In genomic region chr3:106789930-106790329, GRCm38 (mm10) we compare ENCODE assay signal across 10 mouse cellular contexts. TPM values are rescaled to one million over a fixed set of nuclear protein-coding genes. Genes with fewer than 3 reads are reported as not detected.
DNase-seq lines count a peak whose midpoint lies in the region; ATAC-seq and TF ChIP-seq lines count a peak whose summit lies in the region.
"Had no signal": no experiment of that assay in that cellular context is flagged by ENCODE, and none has a peak within 500 bp of the region (broad histone marks: within the 10 kb centered on the region; RNA-seq: fewer than 3 reads in every experiment).

Gene Cd53 (minus strand): TSS chr3:106790149.

- H3K27ac ChIP-seq in heart, embryonic 10.5 days: no peak within 1 kb of the TSS
- no peak within 1 kb of the TSS for H3K27ac ChIP-seq in midbrain, embryonic 10.5 days (replicated peaks)
- no peak within 1 kb of the TSS for H3K27ac ChIP-seq in hindbrain, postnatal 0 days
- H3K27ac ChIP-seq in intestine, embryonic 16.5 days (ENCODE audit: low read length): no peak within 1 kb of the TSS
- H3K27ac ChIP-seq: lung, embryonic 15.5 days had no signal

- WGBS in heart, embryonic 10.5 days: 66% methylated on average over 2 of the region's 2 CpGs
- 81% methylated on average over 2 of the region's 2 CpGs for WGBS in midbrain, embryonic 10.5 days
- 80% methylated on average over 2 of the region's 2 CpGs for WGBS in hindbrain, postnatal 0 days
- WGBS in intestine, embryonic 16.5 days: 75% methylated on average over 2 of the region's 2 CpGs

- no peaks in the 10 kb centered on the region for H3K36me3 ChIP-seq in heart, embryonic 10.5 days
- no peaks in the 10 kb centered on the region for H3K36me3 ChIP-seq in midbrain, embryonic 10.5 days
- H3K36me3 ChIP-seq in hindbrain, postnatal 0 days (ENCODE audit: insufficient read depth, low read length): no peaks in the 10 kb centered on the region
- no peaks in the 10 kb centered on the region for H3K36me3 ChIP-seq in intestine, embryonic 16.5 days (ENCODE audit: control insufficient read depth, insufficient read depth, low read length)
- H3K36me3 ChIP-seq: lung, embryonic 15.5 days had no signal

- H3K9me3 ChIP-seq in heart, embryonic 10.5 days: no peaks in the 10 kb centered on the region
- 0 out of 2 replicates have a peak, but pooled peaks cover 3% of the 10 kb centered on the region for H3K9me3 ChIP-seq in midbrain, embryonic 10.5 days (replicated peaks)
- H3K9me3 ChIP-seq in hindbrain, postnatal 0 days (ENCODE audit: low read length): no peaks in the 10 kb centered on the region
- H3K9me3 ChIP-seq in intestine, embryonic 16.5 days (ENCODE audit: control insufficient read depth, low read length): no peaks in the 10 kb centered on the region
- H3K9me3 ChIP-seq: lung, embryonic 15.5 days had no signal

- no peak within 1 kb of the TSS for H3K4me2 ChIP-seq in hindbrain, postnatal 0 days (ENCODE audit: low read depth, low read length)
- no peak within 1 kb of the TSS for H3K4me2 ChIP-seq in intestine, embryonic 16.5 days (ENCODE audit: low read depth, low read length)
- H3K4me2 ChIP-seq: lung, embryonic 15.5 days had no signal

- peak; percentile 86 to 87 for ATAC-seq in hematopoietic stem cell, adult 5-6 weeks (replicated peaks in 1 of 2; ENCODE audit: insufficient read depth in 1 of 2, low FRiP score in 2 of 2, low TSS enrichment in 1 of 2, low read depth in 1 of 2, poor library complexity in 2 of 2, severe bottlenecking in 2 of 2)
- ATAC-seq in hindbrain, postnatal 0 days: no peak
- no peak for ATAC-seq in intestine, embryonic 16.5 days

- peak; percentile 44 for DNase-seq in heart, adult 8-10 months (ENCODE audit: low spot score)
- DNase-seq in heart, embryonic 10.5 days (ENCODE audit: low spot score): no peak
- DNase-seq in CD8-positive naive resting alpha-beta T cell, adult 2 months (ENCODE audit: low read depth in 2 of 2, low spot score in 2 of 2): peak; percentile 46 to 60
- DNase-seq in monocyte, adult 2 months (ENCODE audit: low read depth in 1 of 2, low spot score in 2 of 2): peak; percentile 43 to 49
- DNase-seq in midbrain, embryonic 10.5 days (ENCODE audit: low spot score): no peak
- DNase-seq in hindbrain, postnatal 0 days (ENCODE audit: low spot score): no peak

- no peak for TF ChIP-seq CTCF in hindbrain, postnatal 0 days (IDR thresholded peaks at IDR 0.05; ENCODE audit: low read depth)

- no peak within 1 kb of the TSS for H3K9ac ChIP-seq in hindbrain, postnatal 0 days (replicated peaks; ENCODE audit: low read length)
- H3K9ac ChIP-seq in intestine, embryonic 16.5 days (ENCODE audit: low read depth, low read length): no peak within 1 kb of the TSS
- H3K9ac ChIP-seq: lung, embryonic 15.5 days had no signal

- H3K4me3 ChIP-seq in heart, embryonic 10.5 days: no peak within 1 kb of the TSS
- H3K4me3 ChIP-seq in midbrain, embryonic 10.5 days: no peak within 1 kb of the TSS
- H3K4me3 ChIP-seq in hindbrain, postnatal 0 days (ENCODE audit: low read length): no peak within 1 kb of the TSS
- H3K4me3 ChIP-seq in intestine, embryonic 16.5 days (ENCODE audit: low read length): no peak within 1 kb of the TSS
- H3K4me3 ChIP-seq: erythroblast, embryonic 14.5 days; lung, embryonic 15.5 days had no signal

- H3K27me3 ChIP-seq in heart, embryonic 10.5 days (ENCODE audit: insufficient read depth, poor library complexity, severe bottlenecking): no peaks in the 10 kb centered on the region
- H3K27me3 ChIP-seq in midbrain, embryonic 10.5 days (ENCODE audit: low read depth, poor library complexity, severe bottlenecking): no peaks in the 10 kb centered on the region
- H3K27me3 ChIP-seq in hindbrain, postnatal 0 days (ENCODE audit: insufficient read depth, low read length): no peaks in the 10 kb centered on the region
- H3K27me3 ChIP-seq in intestine, embryonic 16.5 days (replicated peaks; ENCODE audit: control insufficient read depth, insufficient read depth, low read length): no peaks in the 10 kb centered on the region
- H3K27me3 ChIP-seq: lung, embryonic 15.5 days had no signal

- H3K4me1 ChIP-seq in heart, embryonic 10.5 days: no peaks in the 10 kb centered on the region
- no peaks in the 10 kb centered on the region for H3K4me1 ChIP-seq in midbrain, embryonic 10.5 days
- H3K4me1 ChIP-seq in hindbrain, postnatal 0 days (ENCODE audit: insufficient read depth, low read length): no peaks in the 10 kb centered on the region
- no peaks in the 10 kb centered on the region for H3K4me1 ChIP-seq in intestine, embryonic 16.5 days (ENCODE audit: control insufficient read depth, insufficient read depth, low read length)
- H3K4me1 ChIP-seq: lung, embryonic 15.5 days had no signal

RNA-seq across cellular contexts. Expression of gene Cd53, which starts in this region (rescaled TPM):
- total RNA-seq in heart, adult 8-10 months (2022): 1 to 10 TPM; 2.7 to 6.5 (median 3.6) TPM
- polyA plus RNA-seq in heart, embryonic 10.5 days (2016; fragmentation: Nextera tagmentation; extraction: Ambion mirVana): 2.5 and 2.6 TPM in 2 replicates
- total RNA-seq in hematopoietic stem cell, adult 5-6 weeks (2017): 263 and 291 TPM in 2 replicates
- polyA plus RNA-seq in midbrain, embryonic 10.5 days (2016; fragmentation: Nextera tagmentation; extraction: Ambion mirVana): 3.5 and 3.8 TPM in 2 replicates
- 3.8 and 6.4 TPM in 2 replicates for total RNA-seq in hindbrain, postnatal 0 days (2014; rRNA removed)
- polyA plus RNA-seq in hindbrain, postnatal 0 days (2015; fragmentation: Nextera tagmentation; extraction: Ambion mirVana): 8.7 and 9.1 TPM in 2 replicates
- 9.4 and 9.7 TPM in 2 replicates for polyA plus RNA-seq in intestine, embryonic 16.5 days (2015; fragmentation: Nextera tagmentation; extraction: Ambion mirVana)
- polyA plus RNA-seq: erythroblast, embryonic 14.5 days had no signal

Comparison
In these comparisons a context has a peak if more than half of its experiments do, and no peak if none do; other contexts are left out.
1. RNA of gene Cd53 (total RNA-seq): 263 to 291 TPM in hematopoietic stem cell, adult 5-6 weeks; 3.8 to 6.4 TPM in hindbrain, postnatal 0 days and 2.7 to 6.5 TPM in heart, adult 8-10 months; every median in the first group is over 10 times any median in the second.
2. DNase-seq: peak in heart, adult 8-10 months (single experiment), CD8-positive naive resting alpha-beta T cell, adult 2 months (2 of 2) and monocyte, adult 2 months (2 of 2); none in heart, embryonic 10.5 days (single experiment), midbrain, embryonic 10.5 days (single experiment) and hindbrain, postnatal 0 days (single experiment).
3. ATAC-seq: peak in hematopoietic stem cell, adult 5-6 weeks (2 of 2); none in hindbrain, postnatal 0 days (single experiment) and intestine, embryonic 16.5 days (single experiment).